Mouse (Mus musculus): ENCODE data around the gene Tmem220.

DNA sequence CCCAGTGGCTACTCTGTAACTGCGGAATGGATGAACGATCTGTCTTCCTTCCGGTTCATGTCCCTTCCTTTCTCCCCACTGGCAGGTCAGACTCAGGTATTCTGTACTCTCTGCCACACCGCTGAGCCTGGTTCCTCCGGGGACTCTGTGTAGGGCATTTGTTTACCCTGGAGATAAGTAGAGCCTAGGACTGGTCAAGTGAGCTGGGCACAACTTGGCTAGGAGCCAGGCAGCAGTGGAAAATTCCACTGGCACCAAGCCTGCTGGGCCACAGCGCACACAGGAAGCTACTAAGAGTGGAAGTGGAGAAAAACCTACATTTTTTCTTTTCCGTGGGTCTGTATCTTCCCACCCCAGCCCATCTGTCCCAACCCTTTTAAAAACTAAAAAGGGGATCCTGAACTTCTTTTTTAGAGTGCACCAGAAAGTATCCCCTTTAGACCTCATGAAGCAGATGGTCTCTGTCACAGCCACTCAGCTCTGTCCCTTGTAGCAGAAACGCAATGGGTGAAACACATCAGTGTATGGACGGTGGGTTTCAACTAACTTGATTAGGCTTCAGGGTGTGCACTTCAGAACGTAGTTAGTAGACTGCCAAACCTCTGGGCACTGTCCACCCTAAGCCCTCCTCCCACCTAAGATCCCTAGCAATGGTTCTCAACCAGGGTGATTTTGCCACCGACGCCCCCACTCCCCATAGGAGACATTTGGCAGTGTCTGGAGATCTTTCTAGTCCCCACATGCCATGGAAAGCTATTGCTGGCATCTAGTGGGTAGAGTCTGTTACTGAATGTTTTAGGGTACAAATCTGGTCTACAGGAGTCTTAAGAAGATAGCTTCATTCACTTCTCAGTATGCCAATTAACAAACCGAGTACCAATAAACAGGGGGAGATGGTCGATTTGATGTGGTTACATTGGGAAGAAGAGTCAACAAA is 26.2 kb upstream of the Tmem220 start:
- TF ChIP-seq CTCF (IDR thresholded peaks at IDR 0.05) (peak; percentile 26; the same call in 1 of the 2 replicates), EP300 (IDR thresholded peaks at IDR 0.05) (no peak)
